Mouse (Mus musculus): Measurements from ENCODE around the gene Rragd. TPM values are rescaled to one million over a fixed set of nuclear protein-coding genes. Genes with fewer than 3 reads are reported as not detected.

The Rragd gene
- polyA plus RNA-seq, 1 experiment = 45.4 TPM

GRCm38 (mm10) chr4:33057890-33058687 lies 75.3 kb downstream of the Rragd start:
- no peak for TF ChIP-seq POLR2A (IDR thresholded peaks at IDR 0.05; ENCODE audit: borderline replicate concordance, insufficient read depth, low read length)
- no peak for TF ChIP-seq CTCF (IDR thresholded peaks at IDR 0.05; ENCODE audit: borderline replicate concordance, insufficient read depth, low read depth, low read length)
- WGBS = 77% methylated on average over 11 of the region's 11 CpGs
- Histone ChIP-seq H3K4me1 (ENCODE audit: control insufficient read depth, insufficient read depth, low read length) (no peaks in the 10 kb centered on the region), H3K27me3 (ENCODE audit: control insufficient read depth, insufficient read depth, low read length) (no peaks in the 10 kb centered on the region), H3K4me3 (replicated peaks; ENCODE audit: insufficient read depth, low read depth, low read length) (no peak overlapping the region), H3K27ac (ENCODE audit: insufficient read depth, low read length) (no peak overlapping the region)
- DNase-seq = no peak

GRCm38 (mm10) chr4:33061158-33061557 lies 78.3 kb downstream of the Rragd start:
- Histone ChIP-seq H3K27me3 (ENCODE audit: control insufficient read depth, insufficient read depth, low read length) (no peaks in the 10 kb centered on the region), H3K27ac (ENCODE audit: insufficient read depth, low read length) (no peak overlapping the region), H3K4me1 (ENCODE audit: control insufficient read depth, insufficient read depth, low read length) (no peaks in the 10 kb centered on the region), H3K4me3 (replicated peaks; ENCODE audit: insufficient read depth, low read depth, low read length) (no peak overlapping the region)
- TF ChIP-seq POLR2A (IDR thresholded peaks at IDR 0.05; ENCODE audit: borderline replicate concordance, insufficient read depth, low read length) = no peak
- TF ChIP-seq CTCF (IDR thresholded peaks at IDR 0.05; ENCODE audit: borderline replicate concordance, insufficient read depth, low read depth, low read length) = no peak
- WGBS = 44% methylated on average over 7 of the region's 7 CpGs
- DNase-seq = no peak

- WGBS = 63% methylated on average over 4 of the region's 4 CpGs
- no peak for TF ChIP-seq CTCF (IDR thresholded peaks at IDR 0.05; ENCODE audit: borderline replicate concordance, insufficient read depth, low read depth, low read length)
- TF ChIP-seq POLR2A (IDR thresholded peaks at IDR 0.05; ENCODE audit: borderline replicate concordance, insufficient read depth, low read length) = no peak
- Histone ChIP-seq H3K27me3 (ENCODE audit: control insufficient read depth, insufficient read depth, low read length) (no peaks in the 10 kb centered on the region), H3K4me3 (replicated peaks; ENCODE audit: insufficient read depth, low read depth, low read length) (no peak within 1 kb of the TSS), H3K4me1 (ENCODE audit: control insufficient read depth, insufficient read depth, low read length) (peaks cover 3% of the 10 kb centered on the region), H3K27ac (ENCODE audit: insufficient read depth, low read length) (no peak within 1 kb of the TSS)
- no peak for DNase-seq
Observed at GRCm38 (mm10) chr4:33062981-33063380, 80.1 kb downstream of the Rragd start, which contains the start of gene Gabrr2. Gene Gabrr2 (plus strand): TSS chr4:33062999.

DNA sequence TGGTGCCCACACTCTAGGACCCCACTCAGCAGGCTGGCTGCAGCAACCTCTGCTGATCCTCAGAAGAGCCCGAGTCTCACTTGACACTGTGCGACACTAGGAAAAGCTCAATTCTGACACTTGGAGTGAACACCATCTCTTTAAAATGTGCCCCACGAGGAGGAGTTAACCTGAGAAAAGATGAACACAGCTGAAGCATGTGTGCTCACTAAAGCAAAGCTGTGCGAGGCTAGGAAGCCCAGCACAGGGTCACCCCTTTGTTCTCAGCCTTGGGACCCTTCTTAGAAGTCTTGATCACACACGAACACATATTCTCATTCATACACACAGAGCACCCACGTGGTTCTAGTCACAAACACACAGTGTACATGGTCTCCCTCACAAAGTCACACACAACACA lies 82.1 kb downstream of the Rragd start:
- WGBS = 88% methylated on average over 6 of the region's 6 CpGs
- H3K4me1 ChIP-seq (ENCODE audit: control insufficient read depth, insufficient read depth, low read length) = peaks cover 19% of the 10 kb centered on the region
- no peaks in the 10 kb centered on the region for H3K27me3 ChIP-seq (ENCODE audit: control insufficient read depth, insufficient read depth, low read length)
- DNase-seq = no peak
- TF ChIP-seq CTCF (IDR thresholded peaks at IDR 0.05; ENCODE audit: borderline replicate concordance, insufficient read depth, low read depth, low read length) (no peak), POLR2A (IDR thresholded peaks at IDR 0.05; ENCODE audit: borderline replicate concordance, insufficient read depth, low read length) (no peak)
- no peak overlapping the region for H3K27ac ChIP-seq (ENCODE audit: insufficient read depth, low read length)
- H3K4me3 ChIP-seq (replicated peaks; ENCODE audit: insufficient read depth, low read depth, low read length) = no peak overlapping the region

- no peak overlapping the region for H3K4me3 ChIP-seq (replicated peaks; ENCODE audit: insufficient read depth, low read depth, low read length)
- no peak overlapping the region for H3K27ac ChIP-seq (ENCODE audit: insufficient read depth, low read length)
- 86% methylated on average over 14 of the region's 14 CpGs for whole genome bisulfite sequencing
- H3K4me1 ChIP-seq (ENCODE audit: control insufficient read depth, insufficient read depth, low read length) = peaks cover 22% of the 10 kb centered on the region
- H3K27me3 ChIP-seq (ENCODE audit: control insufficient read depth, insufficient read depth, low read length) = no peaks in the 10 kb centered on the region
- no peak for TF ChIP-seq CTCF (IDR thresholded peaks at IDR 0.05; ENCODE audit: borderline replicate concordance, insufficient read depth, low read depth, low read length)
- TF ChIP-seq POLR2A (IDR thresholded peaks at IDR 0.05; ENCODE audit: borderline replicate concordance, insufficient read depth, low read length) = no peak
- peak in 1 of 2 experiments; percentile 7 for DNase-seq
Observed at GRCm38 (mm10) chr4:33066223-33066960, 83.6 kb downstream of the Rragd start.

DNA sequence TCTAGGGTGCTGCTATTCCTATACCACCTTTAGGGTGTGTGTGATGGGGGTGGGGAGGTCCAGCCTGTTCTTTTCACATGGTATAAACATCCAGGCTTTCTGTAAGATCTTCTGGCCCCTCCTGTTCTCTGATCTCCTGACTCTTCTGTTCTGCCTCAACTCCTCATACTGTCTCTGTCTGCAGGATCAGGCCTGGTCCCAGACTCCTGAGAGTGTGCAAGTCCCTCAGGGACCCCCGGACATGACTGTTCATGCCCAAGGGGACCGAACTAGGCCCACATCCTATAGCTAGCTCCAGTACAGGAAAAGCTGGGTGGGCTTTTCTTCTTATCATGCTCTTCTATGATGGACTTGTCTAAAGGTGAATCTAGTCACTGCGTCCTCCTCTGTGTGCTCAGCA lies 84.5 kb downstream of the Rragd start:
- 95% methylated on average over 3 of the region's 3 CpGs for WGBS
- no peaks in the 10 kb centered on the region for H3K27me3 ChIP-seq (ENCODE audit: control insufficient read depth, insufficient read depth, low read length)
- TF ChIP-seq CTCF (IDR thresholded peaks at IDR 0.05; ENCODE audit: borderline replicate concordance, insufficient read depth, low read depth, low read length) (no peak), POLR2A (IDR thresholded peaks at IDR 0.05; ENCODE audit: borderline replicate concordance, insufficient read depth, low read length) (no peak)
- H3K27ac ChIP-seq (ENCODE audit: insufficient read depth, low read length) = no peak overlapping the region
- DNase-seq = no peak
- peaks cover 22% of the 10 kb centered on the region for H3K4me1 ChIP-seq (ENCODE audit: control insufficient read depth, insufficient read depth, low read length)
- no peak overlapping the region for H3K4me3 ChIP-seq (replicated peaks; ENCODE audit: insufficient read depth, low read depth, low read length)

DNA sequence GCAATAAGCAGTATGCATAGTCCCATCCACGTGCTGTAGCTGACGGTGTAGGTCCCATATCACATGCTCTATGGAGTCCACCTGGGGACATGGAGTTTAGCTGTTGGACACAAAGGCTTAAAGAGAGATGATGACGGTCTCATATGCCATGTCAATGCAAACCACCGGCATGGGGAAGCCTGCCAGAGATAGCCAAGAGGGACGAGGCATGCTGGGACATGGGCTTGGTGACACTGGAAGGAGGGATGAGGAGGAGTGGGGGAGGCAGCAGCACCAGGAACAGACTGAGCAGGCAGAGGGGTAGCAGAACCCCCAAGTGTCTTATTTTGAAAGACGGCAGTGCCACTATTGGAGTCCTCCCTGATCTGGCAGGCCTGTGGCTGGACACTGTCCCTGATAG lies 85.0 kb downstream of the Rragd start:
- DNase-seq = peak in 1 of 2 experiments; percentile 37
- TF ChIP-seq CTCF (IDR thresholded peaks at IDR 0.05; ENCODE audit: borderline replicate concordance, insufficient read depth, low read depth, low read length) (no peak), POLR2A (IDR thresholded peaks at IDR 0.05; ENCODE audit: borderline replicate concordance, insufficient read depth, low read length) (no peak)
- WGBS = 58% methylated on average over 6 of the region's 6 CpGs
- peak overlapping the region; percentile 69 for H3K27ac ChIP-seq (ENCODE audit: insufficient read depth, low read length)
- H3K4me3 ChIP-seq (replicated peaks; ENCODE audit: insufficient read depth, low read depth, low read length) = no peak overlapping the region
- H3K27me3 ChIP-seq (ENCODE audit: control insufficient read depth, insufficient read depth, low read length) = no peaks in the 10 kb centered on the region
- H3K4me1 ChIP-seq (ENCODE audit: control insufficient read depth, insufficient read depth, low read length) = peaks cover 22% of the 10 kb centered on the region
